Comparison of ENCODE assay signal across 8 mouse cellular contexts in genomic region chr13:49449318-49449749, GRCm38 (mm10). TPM values are rescaled to one million over a fixed set of nuclear protein-coding genes. Genes with fewer than 3 reads are reported as not detected.
DNase-seq lines count a peak whose midpoint lies in the region; ATAC-seq lines count a peak whose summit lies in the region.

No protein-coding gene starts in this region.

- WGBS in hindbrain, embryonic 12.5 days, result 50% methylated on average over 5 of the region's 5 CpGs

- H3K27me3 ChIP-seq in hindbrain, embryonic 12.5 days, result no peaks in the 10 kb centered on the region

- no peaks in the 10 kb centered on the region for H3K4me1 ChIP-seq in hindbrain, embryonic 12.5 days

- ATAC-seq in frontal cortex, adult (ENCODE audit: low TSS enrichment), result peak; percentile 96
- peak; percentile 78 for ATAC-seq in hindbrain, embryonic 12.5 days (ENCODE audit: low FRiP score)

- no peaks in the 10 kb centered on the region for H3K9me3 ChIP-seq in hindbrain, embryonic 12.5 days (replicated peaks)

- H3K9ac ChIP-seq in hindbrain, embryonic 12.5 days, result no peak overlapping the region

- no peak overlapping the region for H3K4me3 ChIP-seq in hindbrain, embryonic 12.5 days

- H3K36me3 ChIP-seq in hindbrain, embryonic 12.5 days, result peaks cover 58% of the 10 kb centered on the region

- no peak overlapping the region for H3K4me2 ChIP-seq in hindbrain, embryonic 12.5 days (replicated peaks)

- no peak overlapping the region for H3K27ac ChIP-seq in hindbrain, embryonic 12.5 days

- DNase-seq in Muller cell, postnatal 12 days (ENCODE audit: inconsistent ontology term), result peak; percentile 60
- DNase-seq in cerebellum, adult 8-10 months, result peak; percentile 73
- DNase-seq in layer of hippocampus, postnatal 25 days (ENCODE audit: extremely low spot score in 1 of 2, low spot score in 1 of 2), result peak; percentile 80 to 91
- DNase-seq in lung, postnatal 25 days (ENCODE audit: low spot score), result peak; percentile 84
- DNase-seq in retina, postnatal 7 days (ENCODE audit: low read depth, low spot score), result peak; percentile 66
- peak; percentile 67 to 75 for DNase-seq in urinary bladder, adult 18-20 months (ENCODE audit: low spot score in 2 of 2)

RNA-seq across cellular contexts. Expression of gene Ippk, which starts 28.3 kb away (rescaled TPM):
- 16.5 and 17.3 TPM in 2 replicates for polyA plus RNA-seq in hindbrain, embryonic 12.5 days (2016; fragmentation: Nextera tagmentation; extraction: Ambion mirVana)
- total RNA-seq in layer of hippocampus, postnatal 25 days (2021), result 10 to 100 TPM; 29.8 to 31.1 TPM

RNA-seq across cellular contexts. Expression of gene Tes3-ps, which starts 43.8 kb away (rescaled TPM):
- polyA plus RNA-seq in hindbrain, embryonic 12.5 days (2016; fragmentation: Nextera tagmentation; extraction: Ambion mirVana), result 0.79 and 1.3 TPM in 2 replicates
- total RNA-seq in layer of hippocampus, postnatal 25 days (2021), result 1 to 10 TPM in 1 of 2 experiments, under 1 TPM in 1; 0.85 to 1.9 TPM

RNA-seq across cellular contexts. Expression of gene Ecm2, which starts 55.3 kb away (rescaled TPM):
- polyA plus RNA-seq in hindbrain, embryonic 12.5 days (2016; fragmentation: Nextera tagmentation; extraction: Ambion mirVana), result 1.4 TPM in 2 replicates
- 1 to 10 TPM; 4.7 to 5.3 TPM for total RNA-seq in layer of hippocampus, postnatal 25 days (2021)
